Mouse (Mus musculus) MEL-GATA-1-ER (cell line): Measurements from ENCODE around the gene Exoc3l.
"Not testable (repeated sequence)": the region's sequence is repeated elsewhere in the genome, so short reads cannot be mapped to it uniquely, and the experiment has no call there.

Experiments used
- DNase-seq: peaks from one replicate; pipeline ENCODE4 v3.0.0-alpha.2; 2012; ENCODE audit warnings: low read depth; ENCODE audit errors: extremely low read depth

Gene Exoc3l

DNA sequence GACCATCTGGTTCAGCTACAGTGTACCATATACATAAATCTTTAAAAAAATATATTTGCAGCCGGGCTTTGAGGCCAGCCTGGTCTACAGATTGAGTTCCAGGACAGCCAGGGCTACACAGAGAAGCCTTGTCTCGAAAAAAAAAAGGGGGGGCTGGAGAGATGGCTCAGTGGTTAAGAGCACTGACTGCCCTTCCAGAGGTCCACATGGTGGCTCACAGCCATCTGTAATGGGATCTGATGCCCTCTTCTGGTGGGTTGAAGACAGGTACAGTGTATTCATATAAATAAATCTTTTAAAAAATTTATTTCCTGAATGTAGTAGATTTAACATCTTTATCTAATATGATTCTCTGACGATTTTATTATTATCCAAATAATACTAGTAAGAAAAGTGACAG lies 4.1 kb downstream of the Exoc3l start:
- DNase-seq = not testable (repeated sequence)

DNA sequence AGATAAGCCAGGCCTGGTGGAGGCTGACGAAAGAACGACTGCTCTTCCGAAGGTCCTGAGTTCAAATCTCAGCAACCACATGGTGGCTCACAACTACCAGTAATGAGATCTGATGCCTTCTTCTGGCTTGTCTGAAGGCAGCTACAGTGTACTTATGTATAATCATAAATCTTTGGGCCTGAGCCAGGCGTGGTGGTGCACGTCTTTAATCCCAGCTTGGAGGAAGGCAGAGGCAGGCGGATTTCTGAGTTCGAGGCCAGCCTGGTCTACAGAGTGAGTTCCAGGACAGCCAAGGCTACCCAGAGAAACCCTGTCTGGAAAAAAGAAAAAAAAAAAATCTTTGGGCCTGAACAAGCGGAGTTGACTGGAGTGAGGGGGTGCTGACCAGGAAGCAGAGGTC lies 4.5 kb downstream of the Exoc3l start:
- DNase-seq = not testable (repeated sequence)

DNA sequence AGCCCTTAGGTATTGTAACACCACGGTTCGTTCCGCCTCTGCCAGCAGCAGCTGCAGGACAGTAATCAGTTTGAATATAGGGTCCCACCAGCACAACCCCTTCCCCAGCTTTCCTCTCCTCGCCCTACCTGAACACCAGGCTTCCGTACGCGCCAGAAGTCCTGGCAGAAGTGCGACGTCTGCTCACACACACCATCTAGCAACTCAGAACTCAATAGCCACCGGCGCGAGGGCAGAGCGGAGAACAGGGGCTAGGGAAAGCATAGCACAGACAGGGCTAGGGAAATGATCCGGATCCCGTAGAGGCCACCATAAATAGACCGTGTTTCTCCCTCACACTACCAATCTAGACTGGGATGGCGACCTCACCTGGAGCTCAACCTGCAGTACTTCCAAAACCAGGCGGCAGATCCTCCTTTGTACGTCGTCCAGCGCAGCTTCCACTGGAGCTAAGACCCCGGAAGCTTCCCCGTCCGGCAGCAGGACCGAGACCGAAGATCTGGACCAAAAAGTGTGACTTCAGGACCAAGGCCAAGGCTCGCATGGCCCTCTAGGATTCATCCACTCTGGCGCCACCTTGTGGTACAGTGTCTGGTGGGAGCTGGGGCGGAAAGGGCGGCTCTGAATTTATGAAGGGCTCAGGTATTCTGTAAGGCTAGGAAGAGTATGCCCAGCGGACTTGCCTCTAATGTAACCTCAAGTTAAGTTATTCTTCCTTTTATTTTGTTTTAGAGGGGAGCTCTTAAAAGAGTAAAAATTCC lies 5.2 kb downstream of the Exoc3l start:
- no peak for DNase-seq

DNA sequence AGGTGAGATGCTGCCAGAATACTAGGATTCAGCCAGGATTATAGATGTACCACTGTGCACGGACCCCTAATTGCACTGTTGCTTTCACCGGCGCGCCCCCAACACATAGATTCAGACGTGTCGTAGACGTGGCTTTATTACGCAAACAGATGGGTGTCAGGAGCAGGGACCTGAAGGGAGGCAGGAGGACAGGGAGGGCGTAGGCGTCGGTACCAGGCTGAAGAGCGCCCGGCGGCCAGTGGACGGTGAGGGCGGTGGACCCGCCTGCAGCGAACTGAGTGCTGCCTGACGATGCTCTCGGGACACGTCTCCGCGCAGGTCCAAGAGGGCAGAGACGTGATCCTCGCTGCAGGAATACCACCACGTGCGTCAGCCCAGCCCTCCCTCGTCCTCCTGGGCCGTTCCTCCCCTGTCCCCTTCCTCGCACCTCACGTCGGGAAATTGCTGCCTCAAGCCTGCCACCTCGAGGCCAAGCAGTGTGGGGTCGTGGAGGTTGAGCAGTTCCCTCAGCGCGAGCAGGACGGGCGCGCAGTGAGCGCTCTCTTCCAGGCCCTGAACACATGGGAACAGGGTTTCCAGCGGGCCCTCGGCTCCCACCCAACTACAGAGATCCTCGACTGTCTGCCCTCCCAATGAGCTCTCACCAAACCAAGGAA lies 6.0 kb downstream of the Exoc3l start, which contains the start of gene 4931428F04Rik:
Gene 4931428F04Rik (minus strand): TSS at position 60 of the 656 bp plus-strand sequence.
- DNase-seq = no peak

DNA sequence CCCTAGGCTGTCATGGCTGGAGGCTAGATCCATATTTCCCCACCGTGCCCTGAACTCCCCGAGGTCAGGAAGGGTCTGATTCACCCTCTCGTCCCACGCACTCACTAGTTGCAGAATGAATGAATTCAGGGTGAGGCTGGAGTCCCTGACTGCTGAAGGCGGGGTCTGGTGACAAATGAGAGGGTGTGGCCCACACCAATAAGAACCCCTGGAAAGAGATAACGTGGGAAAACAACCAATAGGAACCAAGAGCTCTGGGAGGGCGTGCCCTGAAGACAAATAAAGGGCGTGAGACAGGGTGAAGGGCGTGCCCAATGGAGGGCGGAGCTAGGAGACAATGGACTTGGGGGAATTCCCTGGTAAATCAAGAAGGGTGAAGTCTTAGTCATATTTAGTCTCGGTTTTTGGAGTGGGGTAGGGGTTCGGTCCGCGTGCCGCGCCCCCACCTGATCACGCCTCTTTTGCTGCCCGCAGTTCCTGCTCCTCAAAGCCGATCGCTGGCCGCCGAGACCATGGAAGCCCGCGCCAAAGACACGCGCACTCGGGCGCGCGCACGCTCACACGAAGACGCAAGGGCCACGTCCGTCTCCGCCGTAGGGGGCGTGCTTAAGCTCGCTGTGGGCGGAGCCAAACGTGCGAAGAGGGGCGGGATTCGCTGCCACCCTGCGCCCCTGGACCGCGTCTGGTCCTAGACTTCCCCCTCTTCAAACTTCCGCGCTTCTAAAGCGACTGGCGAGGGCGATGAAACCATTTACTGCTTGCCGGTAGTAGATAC lies 6.8 kb downstream of the Exoc3l start:
- peak; percentile 98 for DNase-seq

DNA sequence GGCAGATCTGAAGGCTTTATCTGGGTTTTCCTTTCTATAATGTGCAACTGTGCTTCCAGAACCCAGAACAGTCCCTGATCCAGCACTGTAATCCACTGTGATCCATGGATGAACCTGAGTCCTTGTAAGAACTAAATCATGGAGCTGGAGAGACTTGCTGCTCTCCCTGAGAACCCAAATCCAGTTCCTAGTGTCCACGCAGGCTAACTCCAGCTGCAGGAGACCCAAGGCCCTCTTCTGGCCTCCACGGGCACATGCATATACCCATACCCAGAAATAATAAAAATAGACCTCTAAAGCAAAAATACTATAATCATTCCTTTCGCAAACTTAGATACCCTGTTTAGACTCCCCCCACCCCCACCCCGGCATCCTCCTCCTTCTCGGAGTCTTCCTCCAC lies 7.7 kb downstream of the Exoc3l start:
- no peak for DNase-seq

DNA sequence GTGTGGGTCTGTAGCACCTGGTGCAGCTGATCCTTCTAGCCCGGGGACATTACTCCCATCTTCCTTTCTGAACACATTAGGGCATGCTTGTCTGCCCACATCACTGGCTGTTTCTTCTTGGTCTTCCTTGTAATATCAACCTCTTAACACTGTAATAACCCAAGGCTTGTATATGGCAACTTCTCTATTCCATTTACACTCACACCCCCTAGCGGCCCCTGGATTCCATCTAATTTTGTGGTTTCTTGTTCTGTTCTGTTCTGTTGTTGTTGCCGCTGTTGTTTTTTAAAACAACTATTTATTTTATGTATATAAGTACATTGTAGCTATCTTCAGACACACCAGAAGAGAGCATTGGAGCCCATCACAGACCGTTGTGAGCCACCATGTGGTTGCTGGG lies 9.0 kb downstream of the Exoc3l start:
- DNase-seq = no peak

DNA sequence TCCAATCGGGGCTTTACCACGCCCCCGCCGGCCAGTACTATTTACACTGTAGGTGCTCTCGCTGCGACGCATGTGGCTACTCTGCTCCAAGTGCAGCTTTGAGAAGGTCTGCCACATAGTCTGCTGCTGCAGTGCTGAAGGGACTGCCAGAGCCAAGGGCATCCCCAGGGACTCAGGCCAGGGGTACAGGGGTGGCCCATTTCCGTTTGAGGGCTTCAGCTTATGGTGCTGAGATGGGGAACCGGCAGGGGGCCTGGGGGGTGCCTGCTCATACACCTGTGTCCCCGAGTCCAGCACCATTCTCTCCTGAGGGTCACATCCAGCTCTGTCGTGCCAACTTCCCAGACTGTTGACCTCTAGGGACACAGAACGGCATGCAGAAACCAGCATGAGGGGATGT lies 10.4 kb downstream of the Exoc3l start:
- DNase-seq = no peak

DNA sequence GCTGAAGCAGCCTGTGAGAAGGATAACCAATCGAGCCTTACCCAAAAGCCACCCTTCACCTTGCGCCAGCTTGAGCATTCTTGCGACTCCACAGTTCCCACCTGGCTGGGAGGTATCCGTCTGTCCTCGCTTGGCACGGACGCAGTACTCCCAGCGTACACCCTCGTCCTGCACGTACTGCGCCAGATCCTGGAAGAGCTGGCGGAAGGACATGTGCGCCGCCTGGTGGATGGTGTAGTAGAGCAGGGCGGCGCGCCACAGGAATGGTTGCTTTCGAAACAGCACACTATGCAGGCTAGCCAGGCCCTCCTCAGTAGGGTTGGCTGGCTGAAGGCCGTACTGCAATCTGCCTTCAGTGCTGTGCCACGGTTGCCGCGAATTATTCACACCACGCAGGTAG lies 12.8 kb downstream of the Exoc3l start:
- DNase-seq = no peak

DNA sequence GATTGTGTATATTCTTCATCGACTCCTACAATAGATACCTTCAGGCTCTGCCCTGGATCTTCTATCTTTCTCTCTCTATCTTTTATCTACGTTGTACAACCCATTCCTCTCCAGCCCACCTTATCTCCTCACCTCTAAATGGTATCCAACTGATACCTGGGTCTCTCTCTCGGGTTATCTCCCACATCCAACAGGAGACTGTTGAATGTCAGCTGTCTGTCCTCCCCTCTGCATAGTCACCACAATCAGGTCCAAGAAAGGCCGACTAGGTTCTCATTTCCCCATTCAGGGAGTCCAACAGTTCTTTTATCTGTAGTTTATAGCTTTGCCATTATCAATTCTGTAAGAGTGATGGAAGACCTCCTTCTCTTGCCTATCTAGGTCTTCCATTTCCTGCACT lies 13.7 kb downstream of the Exoc3l start:
- no peak for DNase-seq

DNA sequence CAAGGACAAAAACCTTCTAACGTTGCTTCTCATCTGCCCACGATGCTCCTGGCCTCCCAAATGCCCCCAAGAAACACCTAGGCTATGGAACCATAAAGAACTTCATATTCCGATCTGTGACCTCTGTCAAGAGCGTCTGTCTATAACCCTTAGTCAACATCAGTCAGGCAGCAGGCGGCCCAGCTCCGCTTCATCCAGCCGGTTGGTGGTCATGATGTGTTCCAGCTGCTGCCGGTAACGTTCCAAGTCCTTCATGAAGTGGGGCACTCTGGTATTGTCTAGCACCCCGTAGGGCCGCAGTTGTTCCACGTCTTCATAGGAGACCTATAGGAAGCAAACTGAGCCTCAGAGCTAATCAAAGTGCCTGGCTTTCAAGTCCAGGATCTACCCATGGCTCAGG lies 14.1 kb downstream of the Exoc3l start:
- DNase-seq = no peak

DNA sequence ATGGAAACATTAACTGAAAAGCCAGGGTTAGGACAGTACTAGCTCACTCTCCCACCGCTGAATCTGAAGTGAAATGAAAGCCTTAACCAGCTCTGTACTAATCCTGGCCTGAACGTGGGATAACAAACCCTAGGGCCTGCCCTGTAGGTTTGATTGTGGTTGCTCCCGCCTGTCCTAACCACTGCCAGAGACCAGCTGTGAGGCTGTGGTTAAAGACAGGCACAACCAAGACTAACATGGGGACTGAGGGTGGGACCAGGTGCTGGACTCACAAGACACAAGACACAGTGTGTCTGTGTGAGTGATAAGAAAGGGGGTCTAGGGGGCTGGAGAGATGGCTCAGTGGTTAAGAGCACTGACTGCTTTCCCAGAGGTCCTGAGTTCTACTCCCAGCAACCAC lies 15.3 kb downstream of the Exoc3l start:
- DNase-seq = no peak

DNA sequence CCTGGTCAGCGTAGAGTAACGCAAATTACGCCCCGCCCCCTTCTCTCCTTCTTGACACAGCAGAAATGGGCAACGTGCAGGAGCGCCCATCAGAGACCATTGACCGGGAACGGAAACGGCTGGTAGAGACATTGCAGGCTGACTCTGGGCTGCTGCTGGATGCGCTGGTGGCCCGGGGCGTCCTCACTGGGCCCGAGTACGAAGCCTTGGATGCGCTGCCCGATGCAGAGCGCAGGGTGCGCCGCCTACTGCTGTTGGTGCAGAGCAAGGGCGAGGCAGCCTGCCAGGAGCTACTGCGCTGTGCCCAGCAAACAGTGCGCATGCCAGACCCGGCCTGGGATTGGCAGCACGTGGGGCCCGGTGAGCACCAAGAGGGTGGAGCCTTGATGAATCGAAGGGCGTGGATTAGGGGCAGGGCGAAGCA lies 17.0 kb downstream of the Exoc3l start:
- DNase-seq = no peak

DNA sequence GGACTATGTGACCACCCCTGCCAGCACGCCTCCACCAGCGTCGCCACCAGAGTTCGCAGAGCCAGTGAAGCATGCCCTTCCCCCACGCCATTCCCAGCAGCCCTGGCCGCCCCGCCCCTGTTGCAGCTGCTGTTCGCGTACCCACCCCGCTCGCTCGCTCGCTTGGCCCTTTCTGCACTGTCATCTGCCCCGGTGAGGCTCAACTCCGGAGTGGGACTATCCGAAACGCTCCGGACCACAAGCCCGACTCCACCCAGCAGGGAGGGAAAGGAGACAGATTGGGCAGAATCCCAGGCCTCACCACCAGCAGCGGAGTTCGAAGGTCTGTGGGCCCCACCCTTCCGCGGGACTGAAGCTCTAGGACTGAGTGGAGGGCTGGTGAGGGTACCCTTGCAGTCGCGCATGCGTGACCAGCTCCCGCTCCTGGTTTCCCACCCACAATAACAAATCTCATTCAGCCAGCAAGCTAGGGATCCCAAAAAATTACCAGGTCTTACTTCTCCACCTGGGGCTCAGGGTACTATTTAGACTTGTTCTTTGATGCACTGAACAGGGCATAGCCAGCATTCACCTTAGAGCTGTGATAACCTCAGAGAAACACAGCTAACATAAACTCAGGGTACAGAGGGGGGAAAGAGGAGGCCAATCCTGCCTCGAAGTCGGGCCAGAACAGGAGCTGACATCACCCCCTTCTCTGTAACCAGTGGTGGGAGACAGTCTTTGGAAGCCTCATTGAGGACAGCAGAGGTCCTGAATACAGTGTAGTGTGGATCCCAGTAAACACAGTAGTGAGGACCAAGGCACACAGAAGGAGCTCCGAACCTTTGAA lies 19.4 kb downstream of the Exoc3l start:
- DNase-seq = no peak

DNA sequence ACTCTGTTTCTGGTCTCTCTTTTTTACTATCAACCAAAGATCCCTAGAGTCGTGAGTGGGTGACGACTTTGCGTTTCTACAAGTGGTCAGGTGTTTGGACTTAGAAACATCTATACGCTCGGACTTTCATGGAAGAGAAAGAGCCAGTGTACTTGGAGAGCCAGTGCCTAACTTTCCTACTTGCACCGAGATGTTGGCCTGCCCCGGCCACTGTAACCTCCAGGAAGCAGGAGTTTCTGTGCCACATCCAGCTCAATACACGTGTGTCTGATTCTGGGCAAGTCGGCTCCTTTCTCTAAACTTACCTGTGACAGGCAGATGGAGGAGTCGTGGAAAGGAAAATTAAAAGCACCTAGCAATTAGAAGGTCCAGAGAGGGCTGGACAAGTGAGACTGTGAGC lies 20.1 kb downstream of the Exoc3l start, which contains the start of gene Nol3:
Gene Nol3 (plus strand): TSS at position 301 of the 400 bp plus-strand sequence.
- no peak for DNase-seq

DNA sequence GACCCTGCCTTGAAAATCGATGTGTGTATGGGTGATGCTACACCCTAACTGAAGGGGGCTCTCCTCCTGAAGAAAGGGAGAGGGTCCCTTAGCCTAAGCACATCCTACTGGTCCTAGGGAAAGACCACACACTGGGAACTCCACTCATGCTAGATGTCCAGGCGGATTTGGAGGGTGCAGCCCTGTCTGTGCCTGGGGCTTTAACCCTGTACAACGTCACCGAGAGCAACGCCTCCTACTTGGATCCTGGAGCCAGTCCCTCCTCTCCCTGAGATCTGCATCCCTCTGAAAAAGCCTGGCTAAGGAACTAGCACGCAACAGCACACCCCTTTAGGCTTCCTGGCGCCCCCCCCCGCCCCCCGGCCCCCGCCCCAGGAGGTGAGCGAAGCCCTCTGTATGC lies 20.5 kb downstream of the Exoc3l start:
- no peak for DNase-seq

DNA sequence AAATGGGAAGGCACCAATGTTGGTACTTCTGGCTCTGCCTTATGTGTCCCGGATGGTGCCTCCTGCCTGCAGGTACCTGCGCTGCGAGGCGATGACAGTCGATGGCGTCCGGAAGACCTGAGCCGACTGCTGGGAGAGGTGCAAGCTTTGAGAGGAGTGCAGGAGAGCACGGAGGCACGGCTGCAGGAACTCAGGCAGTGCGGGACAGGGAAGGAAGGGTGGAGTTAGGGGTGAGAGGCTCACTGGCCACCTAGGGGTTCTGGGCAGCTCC lies 25.1 kb downstream of the Exoc3l start:
- no peak for DNase-seq

DNA sequence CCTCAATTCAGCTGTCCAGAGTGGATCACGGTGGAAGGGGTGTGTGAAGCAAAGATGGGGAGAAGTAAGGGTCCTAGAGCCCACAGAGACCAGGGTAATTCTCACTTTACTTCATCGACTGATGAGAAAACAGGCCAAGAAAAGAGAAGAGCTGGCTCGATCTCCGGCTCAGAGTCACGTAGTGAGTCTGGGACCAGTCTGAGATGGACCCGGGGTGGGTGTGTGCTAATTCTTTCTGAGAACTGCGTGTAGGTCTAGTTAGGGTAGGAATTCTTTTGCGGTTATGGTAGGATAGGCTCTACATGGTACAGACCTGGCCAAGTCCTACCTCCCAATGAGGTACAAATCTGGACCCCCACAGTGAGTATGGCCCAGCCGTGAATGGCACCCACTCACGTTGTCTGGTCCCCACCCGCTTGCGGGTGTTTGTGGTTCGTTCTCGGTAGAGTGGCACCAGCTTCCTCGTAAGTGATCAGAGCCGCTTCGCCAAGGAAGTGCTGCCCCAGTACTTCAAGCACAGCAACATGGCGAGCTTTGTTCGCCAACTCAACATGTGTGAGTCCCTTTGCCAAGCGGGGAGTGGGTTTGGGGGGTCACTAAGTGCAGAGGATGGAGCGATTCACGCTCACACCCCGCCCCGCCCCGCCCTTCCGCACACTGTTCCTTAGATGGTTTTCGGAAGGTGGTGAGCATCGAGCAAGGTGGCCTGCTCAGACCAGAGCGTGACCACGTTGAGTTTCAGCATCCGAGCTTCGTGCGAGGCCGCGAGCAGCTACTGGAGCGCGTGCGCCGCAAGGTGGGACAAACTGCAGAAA lies 25.6 kb downstream of the Exoc3l start:
- DNase-seq = no peak

DNA sequence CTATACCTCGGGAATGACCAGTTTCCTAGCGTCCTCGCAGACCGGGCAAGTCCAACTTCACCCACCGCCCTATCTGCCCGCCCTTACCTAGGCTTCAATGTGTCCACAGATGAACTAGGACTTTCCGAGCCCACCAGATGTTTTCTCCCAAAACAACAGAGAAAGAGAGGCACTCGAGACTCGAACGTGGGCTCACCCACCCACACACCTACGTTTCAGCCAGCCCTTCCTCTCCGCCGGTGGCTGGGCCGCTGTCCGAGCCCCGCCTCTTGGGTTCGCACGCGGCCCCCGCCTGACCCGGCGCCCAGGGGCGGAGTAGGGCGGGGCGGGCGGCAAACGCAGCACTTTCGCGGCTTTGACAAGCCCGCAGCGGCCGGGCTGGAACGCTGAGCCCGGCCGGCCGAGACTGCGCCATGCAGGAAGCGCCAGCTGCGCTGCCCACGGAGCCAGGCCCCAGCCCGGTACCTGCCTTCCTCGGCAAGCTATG lies 26.4 kb downstream of the Exoc3l start, which contains the start of gene Hsf4:
Gene Hsf4 (plus strand): TSS at position 341 of the 487 bp plus-strand sequence.
- no peak for DNase-seq

DNA sequence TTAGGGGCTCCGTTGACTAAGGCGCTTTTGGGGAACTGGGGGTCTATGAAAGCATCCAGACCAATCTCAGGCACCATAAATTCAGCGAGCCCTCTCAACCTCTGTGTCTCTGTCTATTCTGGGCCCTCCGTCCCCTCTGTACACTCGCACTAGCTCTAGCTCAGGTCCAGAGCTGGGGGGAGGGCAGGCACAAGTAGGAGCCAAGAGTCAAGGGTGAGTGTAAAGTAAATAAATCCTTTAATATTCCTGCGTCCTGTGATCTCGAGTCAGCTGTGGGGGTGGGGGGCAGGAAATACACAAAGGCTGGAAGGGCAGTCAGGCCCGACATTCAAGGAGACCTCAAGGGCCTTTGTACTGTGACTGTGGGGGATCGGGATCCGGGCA lies 26.8 kb downstream of the Exoc3l start:
- no peak for DNase-seq
